Mouse (Mus musculus) skeletal muscle tissue, adult 2 months (tissue): ENCODE data around the gene Znrf2.
"Not testable (repeated sequence)": the region's sequence is repeated elsewhere in the genome, so short reads cannot be mapped to it uniquely, and the experiment has no call there.

Experiments
- DNase-seq: peaks from one replicate; pipeline ENCODE4 v3.0.0-alpha.2; 2012; ENCODE audit warnings: low read depth, low spot score

Znrf2 gene

GRCm38 (mm10) chr6:54809531-54810313, 7.0 kb upstream of the Znrf2 start:
- no peak for DNase-seq

GRCm38 (mm10) chr6:54810314-54810646, 6.4 kb upstream of the Znrf2 start:
- no peak for DNase-seq

GRCm38 (mm10) chr6:54811546-54812250, 5.0 kb upstream of the Znrf2 start:
- DNase-seq: peak; percentile 60

GRCm38 (mm10) chr6:54812276-54812675, 4.4 kb upstream of the Znrf2 start:
- no peak for DNase-seq

GRCm38 (mm10) chr6:54815428-54816130, 1.1 kb upstream of the Znrf2 start:
- no peak for DNase-seq

GRCm38 (mm10) chr6:54817266-54817767, 601 bp downstream of the Znrf2 start:
- peak; percentile 71 for DNase-seq

GRCm38 (mm10) chr6:54818389-54818788, 1.7 kb downstream of the Znrf2 start:
- DNase-seq: no peak

- DNase-seq: no peak
Observed at GRCm38 (mm10) chr6:54819272-54819671, 2.6 kb downstream of the Znrf2 start.

GRCm38 (mm10) chr6:54819746-54820145, 3.0 kb downstream of the Znrf2 start:
- no peak for DNase-seq

GRCm38 (mm10) chr6:54822348-54822747, 5.6 kb downstream of the Znrf2 start:
- DNase-seq: no peak

- not testable (repeated sequence) for DNase-seq
Observed at GRCm38 (mm10) chr6:54824561-54824960, 7.8 kb downstream of the Znrf2 start.

- DNase-seq: peak; percentile 64
Observed at GRCm38 (mm10) chr6:54827481-54827880, 10.8 kb downstream of the Znrf2 start.

GRCm38 (mm10) chr6:54828274-54828673, 11.6 kb downstream of the Znrf2 start:
- no peak for DNase-seq

GRCm38 (mm10) chr6:54830048-54830772, 13.5 kb downstream of the Znrf2 start:
- no peak for DNase-seq

- no peak for DNase-seq
Observed at GRCm38 (mm10) chr6:54831069-54831720, 14.5 kb downstream of the Znrf2 start.

GRCm38 (mm10) chr6:54833427-54833826, 16.7 kb downstream of the Znrf2 start:
- no peak for DNase-seq

- no peak for DNase-seq
Observed at GRCm38 (mm10) chr6:54836666-54837065, 19.9 kb downstream of the Znrf2 start.

- DNase-seq: no peak
Observed at GRCm38 (mm10) chr6:54841399-54841798, 24.7 kb downstream of the Znrf2 start.

GRCm38 (mm10) chr6:54842041-54842440, 25.3 kb downstream of the Znrf2 start:
- DNase-seq: no peak

GRCm38 (mm10) chr6:54848546-54848945, 31.8 kb downstream of the Znrf2 start:
- no peak for DNase-seq
